In genomic region chr6:32392262-32392661, GRCm38 (mm10) we compare ENCODE assay signal across 16 mouse cellular contexts.
"Had no signal": no experiment of that assay in that cellular context is flagged by ENCODE, and none has a peak within 500 bp of the region (broad histone marks: within the 10 kb centered on the region; RNA-seq: fewer than 3 reads in every experiment).

No protein-coding gene starts in this region.

- H3K27me3 ChIP-seq: intestine, embryonic 15.5 days; limb, embryonic 12.5 days; liver, embryonic 15.5 days; megakaryocyte, embryonic 14.5 days; neural tube, embryonic 12.5 days; stomach, embryonic 15.5 days had no signal

- H3K9ac ChIP-seq: intestine, embryonic 15.5 days; limb, embryonic 12.5 days; liver, embryonic 15.5 days; neural tube, embryonic 12.5 days; stomach, embryonic 15.5 days had no signal

- H3K4me3 ChIP-seq: intestine, embryonic 15.5 days; layer of hippocampus, adult 2 months; limb, embryonic 12.5 days; liver, embryonic 15.5 days; megakaryocyte, embryonic 14.5 days; myocyte; neural tube, embryonic 12.5 days; stomach, embryonic 15.5 days had no signal

- H3K4me2 ChIP-seq: intestine, embryonic 15.5 days; limb, embryonic 12.5 days; liver, embryonic 11.5 days; liver, embryonic 15.5 days; neural tube, embryonic 12.5 days; stomach, embryonic 15.5 days had no signal

- H3K27ac ChIP-seq: intestine, embryonic 15.5 days; layer of hippocampus, adult 2 months; limb, embryonic 12.5 days; liver, embryonic 15.5 days; macrophage; neural tube, embryonic 12.5 days; stomach, embryonic 15.5 days had no signal

- ATAC-seq: intestine, embryonic 15.5 days had no signal

- H3K4me1 ChIP-seq: liver, embryonic 15.5 days had no signal

- H3K36me3 ChIP-seq: intestine, embryonic 15.5 days; limb, embryonic 12.5 days; liver, embryonic 15.5 days; neural tube, embryonic 12.5 days; stomach, embryonic 15.5 days had no signal

- DNase-seq: kidney, adult 18-20 months; kidney, postnatal 10 days; kidney, postnatal 4 days; right cerebral cortex, postnatal 14 days; thymus, adult 2 months; thymus, postnatal 25 days had no signal

- H3K9me3 ChIP-seq: intestine, embryonic 15.5 days; limb, embryonic 12.5 days; liver, embryonic 15.5 days; megakaryocyte, embryonic 14.5 days; neural tube, embryonic 12.5 days; stomach, embryonic 15.5 days had no signal
